Mouse (Mus musculus) CH12.LX (cell line): ENCODE data around the gene Cbr2.

ENCODE experiments used
- CTCF ChIP-seq, 2 experiments: IDR thresholded peaks in 1 of 2; conservative IDR thresholded peaks in 1 of 2; 2 replicates each; pipeline ENCODE4 v1.5.1; 2011 to 2012; ENCODE audit warnings: low read depth in 2 of 2, low read length in 2 of 2, improper control_type of control experiment in 1 of 2, inconsistent platforms in 1 of 2, mild to moderate bottlenecking in 1 of 2, moderate library complexity in 1 of 2
- EP300 ChIP-seq: IDR thresholded peaks from 2 replicates; pipeline ENCODE4 v1.6.1; 2011; ENCODE audit warnings: low read length, improper control_type of control experiment
- IRF4 ChIP-seq: IDR thresholded peaks from 2 replicates; pipeline ENCODE4 v1.6.1; 2014; ENCODE audit warnings: low read depth, mild to moderate bottlenecking, inconsistent platforms, low read length, improper control_type of control experiment
- JUND ChIP-seq: conservative IDR thresholded peaks from 2 replicates; pipeline ENCODE4 v1.6.1; 2011; ENCODE audit warnings: low read depth, low read length, improper control_type of control experiment
- NELFE ChIP-seq: IDR thresholded peaks from 2 replicates; pipeline ENCODE4 v1.6.1; 2011; ENCODE audit warnings: low read depth, low read length, improper control_type of control experiment
- POLR2A ChIP-seq: IDR thresholded peaks from 2 replicates; pipeline ENCODE4 v1.6.1; 2011; ENCODE audit warnings: low read depth, mild to moderate bottlenecking, improper control_type of control experiment, low read length
- RCOR1 ChIP-seq: conservative IDR thresholded peaks from 2 replicates; pipeline ENCODE4 v1.6.1; 2012; ENCODE audit warnings: low read depth, mild to moderate bottlenecking, inconsistent platforms, low read length, improper control_type of control experiment
- SMC3 ChIP-seq: IDR thresholded peaks from 2 replicates; pipeline ENCODE4 v1.6.1; 2011; ENCODE audit warnings: low read depth, low read length, improper control_type of control experiment
- TBP ChIP-seq: conservative IDR thresholded peaks from 2 replicates; pipeline ENCODE4 v1.6.1; 2011; ENCODE audit warnings: low read depth, low read length, improper control_type of control experiment
- TCF12 ChIP-seq: IDR thresholded peaks from 2 replicates; pipeline ENCODE4 v1.6.1; 2014; ENCODE audit warnings: low read depth, mild to moderate bottlenecking, inconsistent platforms, low read length, improper control_type of control experiment
- USF1 ChIP-seq: IDR thresholded peaks from 2 replicates; pipeline ENCODE4 v1.6.1; 2014; ENCODE audit warnings: low read depth, mild to moderate bottlenecking, inconsistent platforms, low read length, improper control_type of control experiment
- ZC3H11A ChIP-seq: IDR thresholded peaks from 2 replicates; pipeline ENCODE4 v1.6.1; 2012; ENCODE audit warnings: low read depth, mild to moderate bottlenecking, inconsistent platforms, low read length, improper control_type of control experiment
- ZKSCAN1 ChIP-seq: IDR thresholded peaks from 2 replicates; pipeline ENCODE4 v1.6.1; 2012; ENCODE audit warnings: low read depth, inconsistent platforms, low read length, improper control_type of control experiment, borderline replicate concordance
- ZNF384 ChIP-seq: IDR thresholded peaks from 2 replicates; pipeline ENCODE4 v1.6.1; 2012; ENCODE audit warnings: low read depth, low read length, improper control_type of control experiment, inconsistent platforms

DNA sequence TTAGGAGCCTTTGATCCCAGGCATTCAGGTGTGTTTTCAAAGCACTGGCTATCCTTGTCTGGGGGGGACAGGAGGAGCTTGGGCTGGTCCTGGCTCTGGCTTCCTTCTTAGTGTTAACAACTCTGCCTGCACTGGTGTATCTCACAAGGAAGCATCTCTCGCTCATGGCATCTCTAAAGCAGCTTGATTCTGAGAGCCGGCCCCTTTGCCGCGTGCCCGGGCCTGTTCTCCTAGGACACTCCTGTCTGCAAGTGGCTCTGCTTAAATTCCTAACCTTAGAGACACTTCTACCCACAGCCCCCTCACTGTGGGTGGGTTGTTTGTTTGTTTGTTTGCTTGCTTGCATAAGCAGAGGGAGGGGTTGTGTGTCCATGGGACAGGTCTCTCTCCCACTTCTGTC is 23.9 kb downstream of the Cbr2 start:
- TF ChIP-seq IRF4, result no peak
- TF ChIP-seq JUND, result no peak
- no peak for TF ChIP-seq TBP
- TF ChIP-seq TCF12, result no peak
- TF ChIP-seq POLR2A, result no peak
- TF ChIP-seq CTCF (conservative IDR thresholded peaks at IDR 0.05 in 1 of 2, IDR thresholded peaks at IDR 0.05 in 1 of 2; ENCODE audit: low read depth in 2 of 2, low read length in 2 of 2), result no peak
- no peak for TF ChIP-seq ZKSCAN1
- TF ChIP-seq NELFE, result no peak
- TF ChIP-seq ZNF384, result no peak
- no peak for TF ChIP-seq ZC3H11A
- no peak for TF ChIP-seq RCOR1
- no peak for TF ChIP-seq SMC3
- no peak for TF ChIP-seq USF1
- no peak for TF ChIP-seq EP300
